Mouse (Mus musculus): ENCODE measurements around the gene Hpgd. TPM values are rescaled to one million over a fixed set of nuclear protein-coding genes. Genes with fewer than 3 reads are reported as not detected.
"Not testable (repeated sequence)": the region's sequence is repeated elsewhere in the genome, so short reads cannot be mapped to it uniquely, and the experiment has no call there.

The Hpgd gene
- polyA plus RNA-seq, 1 experiment from 2014 or later = 15.7 TPM

- no peaks in the 10 kb centered on the region for H3K27me3 ChIP-seq
- H3K9ac ChIP-seq = no peak overlapping the region
- H3K4me2 ChIP-seq = no peak overlapping the region
- no peaks in the 10 kb centered on the region for H3K9me3 ChIP-seq (replicated peaks)
- no peak overlapping the region for H3K27ac ChIP-seq
- no peaks in the 10 kb centered on the region for H3K36me3 ChIP-seq
- ATAC-seq (ENCODE audit: low read depth) (no peak), DNase-seq (no peak)
- 75% methylated on average over 2 of the region's 2 CpGs for WGBS (ENCODE audit: insufficient replicate concordance)
- no peaks in the 10 kb centered on the region for H3K4me1 ChIP-seq (replicated peaks)
- H3K4me3 ChIP-seq (replicated peaks) = no peak overlapping the region
These were observed 7.7 kb upstream of the Hpgd start for GRCm38 (mm10) chr8:56286717-56287116.

- WGBS (ENCODE audit: insufficient replicate concordance) = 58% methylated on average over 7 of the region's 7 CpGs
- Histone ChIP-seq H3K36me3 (no peaks in the 10 kb centered on the region), H3K27me3 (no peaks in the 10 kb centered on the region), H3K4me2 (no peak overlapping the region), H3K9me3 (replicated peaks) (no peaks in the 10 kb centered on the region), H3K4me3 (replicated peaks) (no peak overlapping the region), H3K27ac (no peak overlapping the region), H3K9ac (no peak overlapping the region), H3K4me1 (replicated peaks) (no peaks in the 10 kb centered on the region)
- ATAC-seq (ENCODE audit: low read depth) (no peak), DNase-seq (no peak)
These were observed 6.9 kb upstream of the Hpgd start for GRCm38 (mm10) chr8:56287370-56288072.

GRCm38 (mm10) chr8:56292318-56292717 lies 2.1 kb upstream of the Hpgd start:
- Histone ChIP-seq H3K4me2 (no peak overlapping the region), H3K27me3 (peaks cover 12% of the 10 kb centered on the region), H3K4me1 (replicated peaks) (0 out of 2 replicates have a peak, but pooled peaks cover 4% of the 10 kb centered on the region), H3K4me3 (replicated peaks) (no peak overlapping the region), H3K9me3 (replicated peaks) (no peaks in the 10 kb centered on the region), H3K27ac (no peak overlapping the region), H3K36me3 (no peaks in the 10 kb centered on the region), H3K9ac (no peak overlapping the region)
- ATAC-seq (ENCODE audit: low read depth) (no peak), DNase-seq (no peak)
- 72% methylated on average over 7 of the region's 7 CpGs for WGBS (ENCODE audit: insufficient replicate concordance)

- H3K27me3 ChIP-seq = peaks cover 12% of the 10 kb centered on the region
These were observed 905 bp upstream of the Hpgd start for GRCm38 (mm10) chr8:56293480-56293879.

GRCm38 (mm10) chr8:56294886-56295555 lies 636 bp downstream of the Hpgd start:
- Histone ChIP-seq H3K4me2 (peak overlapping the region; percentile 60), H3K4me1 (replicated peaks) (0 out of 2 replicates have a peak, but pooled peaks cover 4% of the 10 kb centered on the region), H3K27me3 (peaks cover 12% of the 10 kb centered on the region), H3K4me3 (replicated peaks) (peak overlapping the region; percentile 53), H3K36me3 (no peaks in the 10 kb centered on the region), H3K9me3 (replicated peaks) (no peaks in the 10 kb centered on the region), H3K9ac (peak overlapping the region; percentile 47; the same call in 1 of the 2 replicates), H3K27ac (peak overlapping the region; percentile 1; the same call in 1 of the 2 replicates)
- no peak for DNase-seq
- ATAC-seq (ENCODE audit: low read depth) = no peak
- WGBS (ENCODE audit: insufficient replicate concordance) = 11% methylated on average over 14 of the region's 14 CpGs

More at GRCm38 (mm10) chr8:56293480-56293879, 905 bp upstream of the Hpgd start:
- H3K27ac ChIP-seq = no peak overlapping the region
- H3K36me3 ChIP-seq = no peaks in the 10 kb centered on the region
- WGBS (ENCODE audit: insufficient replicate concordance) = 44% methylated on average over 8 of the region's 8 CpGs
- ATAC-seq (ENCODE audit: low read depth) = no peak
- no peak overlapping the region for H3K4me2 ChIP-seq
- 0 out of 2 replicates have a peak, but pooled peaks cover 4% of the 10 kb centered on the region for H3K4me1 ChIP-seq (replicated peaks)
- no peak for DNase-seq
- no peaks in the 10 kb centered on the region for H3K9me3 ChIP-seq (replicated peaks)
- no peak overlapping the region for H3K9ac ChIP-seq
- no peak overlapping the region for H3K4me3 ChIP-seq (replicated peaks)

GRCm38 (mm10) chr8:56299421-56299820 lies 5.0 kb downstream of the Hpgd start:
- Histone ChIP-seq H3K4me1 (replicated peaks) (no peaks in the 10 kb centered on the region), H3K4me2 (no peak overlapping the region), H3K9ac (no peak overlapping the region), H3K36me3 (no peaks in the 10 kb centered on the region), H3K27ac (no peak overlapping the region), H3K9me3 (replicated peaks) (no peaks in the 10 kb centered on the region), H3K27me3 (peaks cover 5% of the 10 kb centered on the region), H3K4me3 (replicated peaks) (no peak overlapping the region)
- DNase-seq (no peak), ATAC-seq (ENCODE audit: low read depth) (no peak)
- 50% methylated on average over 5 of the region's 5 CpGs for WGBS (ENCODE audit: insufficient replicate concordance)

GRCm38 (mm10) chr8:56301303-56301702 lies 6.9 kb downstream of the Hpgd start:
- not testable (repeated sequence) for H3K9me3 ChIP-seq (replicated peaks); H3K4me1 ChIP-seq (replicated peaks); H3K4me2 ChIP-seq; H3K27me3 ChIP-seq; DNase-seq; ATAC-seq (ENCODE audit: low read depth); H3K4me3 ChIP-seq (replicated peaks); H3K9ac ChIP-seq; H3K36me3 ChIP-seq; H3K27ac ChIP-seq
- 56% methylated on average over 3 of the region's 3 CpGs for WGBS (ENCODE audit: insufficient replicate concordance)

- ATAC-seq (ENCODE audit: low read depth) = no peak
- H3K4me1 ChIP-seq (replicated peaks) = no peaks in the 10 kb centered on the region
- no peaks in the 10 kb centered on the region for H3K36me3 ChIP-seq
- no peak for DNase-seq
- H3K4me2 ChIP-seq = no peak overlapping the region
- H3K4me3 ChIP-seq (replicated peaks) = no peak overlapping the region
- 40% methylated on average over 7 of the region's 7 CpGs for WGBS (ENCODE audit: insufficient replicate concordance)
- H3K27ac ChIP-seq = no peak overlapping the region
- no peak overlapping the region for H3K9ac ChIP-seq
- no peaks in the 10 kb centered on the region for H3K27me3 ChIP-seq
- no peaks in the 10 kb centered on the region for H3K9me3 ChIP-seq (replicated peaks)
These were observed 10.2 kb downstream of the Hpgd start for GRCm38 (mm10) chr8:56304595-56304994.

- no peak overlapping the region for H3K4me2 ChIP-seq
- no peak for DNase-seq
- ATAC-seq (ENCODE audit: low read depth) = no peak
- no peaks in the 10 kb centered on the region for H3K9me3 ChIP-seq (replicated peaks)
- no peaks in the 10 kb centered on the region for H3K36me3 ChIP-seq
- 42% methylated on average over 2 of the region's 2 CpGs for WGBS (ENCODE audit: insufficient replicate concordance)
- no peak overlapping the region for H3K27ac ChIP-seq
- H3K9ac ChIP-seq = no peak overlapping the region
- H3K4me3 ChIP-seq (replicated peaks) = no peak overlapping the region
- H3K27me3 ChIP-seq = no peaks in the 10 kb centered on the region
- H3K4me1 ChIP-seq (replicated peaks) = no peaks in the 10 kb centered on the region
These were observed 19.2 kb downstream of the Hpgd start for GRCm38 (mm10) chr8:56313622-56314021.

- no peak for DNase-seq
- Histone ChIP-seq H3K4me1 (replicated peaks) (no peaks in the 10 kb centered on the region), H3K36me3 (no peaks in the 10 kb centered on the region), H3K9ac (no peak overlapping the region), H3K4me2 (no peak overlapping the region), H3K27me3 (no peaks in the 10 kb centered on the region), H3K9me3 (replicated peaks) (no peaks in the 10 kb centered on the region), H3K4me3 (replicated peaks) (no peak overlapping the region), H3K27ac (no peak overlapping the region)
- no peak for ATAC-seq (ENCODE audit: low read depth)
- WGBS (ENCODE audit: insufficient replicate concordance) = 44% methylated on average over 3 of the region's 3 CpGs
These were observed 20.8 kb downstream of the Hpgd start for GRCm38 (mm10) chr8:56315189-56315588.

- Histone ChIP-seq H3K9me3 (replicated peaks) (no peaks in the 10 kb centered on the region), H3K27ac (no peak overlapping the region), H3K4me1 (replicated peaks) (no peaks in the 10 kb centered on the region), H3K4me3 (replicated peaks) (no peak overlapping the region), H3K9ac (no peak overlapping the region), H3K27me3 (no peaks in the 10 kb centered on the region), H3K4me2 (no peak overlapping the region), H3K36me3 (no peaks in the 10 kb centered on the region)
- no peak for DNase-seq
- 62% methylated on average over 1 of the region's 1 CpGs for WGBS (ENCODE audit: insufficient replicate concordance)
- ATAC-seq (ENCODE audit: low read depth) = no peak
These were observed 28.9 kb downstream of the Hpgd start for GRCm38 (mm10) chr8:56323276-56323675.

GRCm38 (mm10) chr8:56327709-56328108 lies 33.3 kb downstream of the Hpgd start:
- Histone ChIP-seq H3K27me3 (no peaks in the 10 kb centered on the region), H3K36me3 (no peaks in the 10 kb centered on the region), H3K9me3 (replicated peaks) (no peaks in the 10 kb centered on the region), H3K4me3 (replicated peaks) (no peak overlapping the region), H3K27ac (no peak overlapping the region), H3K9ac (no peak overlapping the region), H3K4me2 (no peak overlapping the region), H3K4me1 (replicated peaks) (no peaks in the 10 kb centered on the region)
- 50% methylated on average over 3 of the region's 3 CpGs for WGBS (ENCODE audit: insufficient replicate concordance)
- no peak for ATAC-seq (ENCODE audit: low read depth)
- no peak for DNase-seq
